Mouse (Mus musculus) erythroid progenitor cell, adult 5-6 weeks (primary cell): ENCODE measurements around the gene Ccl9. TPM values are rescaled to one million over a fixed set of nuclear protein-coding genes. Genes with fewer than 3 reads are reported as not detected.

Experiments used
- ATAC-seq: replicated peaks from 2 replicates; pipeline ENCODE4 v1.8.0; 2016; ENCODE audit warnings: moderate number of reproducible peaks, mild to moderate bottlenecking, moderate TSS enrichment, inconsistent platforms; ENCODE audit not compliant: poor library complexity, low FRiP score, severe bottlenecking
- total RNA-seq, 2 experiments: library from RNA; stranded (forward) in 1 of 2; stranded (reverse) in 1 of 2; fragments of 150-400 nt in 1 of 2; fragments of 186-747, 209-891 nt in 1 of 2; gene quantifications; 2 replicates each; pipeline versions ENCODE4 v1.2.3 to v1.2.4; 2015 to 2017; ENCODE audit warnings: low replicate concordance in 2 of 2

The Ccl9 gene
- total RNA-seq (2015; ENCODE audit: low replicate concordance) (28.1 and 34.2 TPM in 2 replicates), total RNA-seq (2017; ENCODE audit: low replicate concordance) (7.1 and 35.4 TPM in 2 replicates)

DNA sequence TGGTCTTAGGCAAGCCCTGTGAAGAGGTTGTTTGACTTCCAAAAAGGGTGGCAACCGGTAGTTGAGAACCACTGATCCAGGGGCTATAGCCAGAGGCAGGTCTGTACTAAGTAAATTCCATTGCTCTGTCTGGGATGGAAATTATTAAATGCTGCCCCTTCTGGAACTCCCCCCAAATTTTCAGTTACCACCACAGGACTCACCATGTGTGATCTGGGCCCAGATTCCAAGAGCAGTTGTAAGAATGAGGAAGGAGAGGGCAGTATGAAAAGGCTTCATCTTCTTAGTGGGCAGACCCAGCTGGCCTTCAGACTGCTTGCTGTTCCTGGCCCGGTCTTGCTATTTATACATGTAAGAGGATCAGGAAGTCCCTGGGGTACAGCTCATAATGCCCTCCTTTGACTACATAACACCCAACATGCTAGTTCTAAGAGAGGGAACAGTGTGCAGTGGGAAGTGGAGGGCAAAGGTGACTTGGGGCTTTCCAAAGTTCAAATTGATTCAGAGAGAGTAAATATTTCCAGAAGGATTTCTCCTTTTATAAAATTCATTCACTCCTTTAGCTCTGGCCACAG, at the start of gene Ccl9:
TSS of gene Ccl9 (minus strand) at position 451 of the 575 bp plus-strand sequence.
- no peak for ATAC-seq

DNA sequence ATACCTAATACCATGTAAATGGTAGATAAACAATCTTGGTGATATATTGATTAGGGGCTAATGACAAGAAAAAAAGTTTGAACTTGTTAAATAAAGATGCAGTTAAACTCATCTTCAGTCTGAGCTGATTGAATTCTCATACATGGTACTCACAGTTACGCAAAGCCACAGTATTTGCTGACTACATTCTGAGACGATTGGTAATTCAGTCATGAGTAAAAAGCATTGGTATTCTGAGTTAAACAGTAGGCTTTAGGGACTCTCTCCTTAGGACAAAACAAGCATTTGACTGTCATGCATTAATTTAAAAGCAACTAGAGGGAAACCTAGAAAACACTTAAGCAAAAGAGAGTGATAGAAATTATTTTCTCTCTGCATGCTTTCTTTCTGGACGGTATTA, 45.1 kb upstream of the Ccl9 start:
- ATAC-seq: no peak

DNA sequence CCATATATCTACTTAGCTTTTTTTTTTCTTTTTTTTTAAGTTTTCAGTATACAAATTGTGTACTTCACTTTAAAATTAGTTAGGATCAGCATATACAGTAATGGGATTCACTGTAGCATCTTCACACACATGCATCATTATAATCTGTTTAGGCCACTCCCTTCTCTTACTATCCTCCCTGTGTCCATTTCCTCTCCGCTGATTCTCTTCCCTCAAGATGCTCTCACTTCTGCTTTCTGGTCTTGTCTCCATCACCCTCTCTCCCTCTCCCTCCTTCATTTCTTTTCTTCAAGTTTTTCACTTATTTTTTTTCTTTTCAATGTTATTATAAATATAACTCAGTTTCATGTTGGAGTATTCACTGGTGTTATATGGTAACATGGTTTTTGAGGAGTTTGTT, 40.6 kb upstream of the Ccl9 start:
- ATAC-seq: no peak

DNA sequence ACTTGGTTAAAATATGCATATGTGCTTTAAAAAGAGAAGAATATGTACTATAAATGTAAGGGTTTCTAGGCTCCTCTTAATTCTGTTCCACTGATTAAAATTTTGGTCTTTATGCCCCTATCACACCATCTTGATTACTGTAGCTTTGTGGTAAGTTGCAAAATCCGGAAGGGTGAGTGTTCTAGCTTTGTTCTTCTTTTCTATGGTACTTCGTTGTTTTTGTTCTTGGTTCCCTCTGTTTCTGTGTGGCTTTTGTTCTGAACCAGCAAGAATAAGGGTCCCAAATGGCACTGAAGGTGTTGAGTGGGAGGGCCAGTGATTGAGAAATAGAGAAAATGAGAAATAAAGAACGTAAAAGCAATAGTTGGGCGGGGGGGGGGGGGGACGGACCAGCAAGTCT, 39.8 kb upstream of the Ccl9 start:
- ATAC-seq: no peak

DNA sequence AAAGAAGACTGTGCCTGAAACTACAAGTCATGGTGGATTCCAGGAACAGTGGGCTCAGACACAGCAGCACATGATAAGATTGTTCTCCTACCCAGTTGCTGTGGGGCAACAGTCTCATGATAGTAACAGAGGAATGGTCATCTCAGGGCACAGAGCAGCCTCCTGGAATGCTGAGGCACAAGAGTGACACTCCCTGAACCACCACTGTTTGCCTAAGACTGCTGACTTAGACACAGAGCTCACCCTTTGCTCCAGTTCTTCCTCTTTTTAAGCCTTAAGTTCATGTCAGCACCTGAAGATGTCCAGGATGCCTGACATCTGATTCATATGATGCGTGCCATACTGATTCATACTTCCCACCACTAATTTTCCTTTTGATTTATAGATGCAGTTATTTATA, 38.1 kb upstream of the Ccl9 start:
- ATAC-seq: no peak

DNA sequence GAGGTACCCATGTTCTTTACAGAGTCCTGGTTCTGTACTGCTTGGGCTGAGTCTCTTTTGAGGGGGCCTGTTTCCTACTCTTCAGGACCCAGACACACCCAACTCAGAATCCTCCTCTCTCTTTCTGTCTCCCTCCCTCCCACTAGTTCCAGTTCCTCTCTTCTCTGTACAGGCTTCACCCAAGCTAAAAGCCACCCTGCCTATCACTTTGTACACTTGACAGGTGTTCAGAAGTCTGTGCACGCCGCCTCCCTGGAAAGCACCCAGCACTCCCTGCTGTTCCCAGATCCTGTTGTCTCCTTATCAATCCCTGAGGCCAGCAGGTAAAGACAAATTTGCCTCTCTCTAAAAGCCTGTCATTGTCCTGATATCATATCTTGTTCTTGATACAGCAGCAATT, 32.5 kb upstream of the Ccl9 start:
- no peak for ATAC-seq

DNA sequence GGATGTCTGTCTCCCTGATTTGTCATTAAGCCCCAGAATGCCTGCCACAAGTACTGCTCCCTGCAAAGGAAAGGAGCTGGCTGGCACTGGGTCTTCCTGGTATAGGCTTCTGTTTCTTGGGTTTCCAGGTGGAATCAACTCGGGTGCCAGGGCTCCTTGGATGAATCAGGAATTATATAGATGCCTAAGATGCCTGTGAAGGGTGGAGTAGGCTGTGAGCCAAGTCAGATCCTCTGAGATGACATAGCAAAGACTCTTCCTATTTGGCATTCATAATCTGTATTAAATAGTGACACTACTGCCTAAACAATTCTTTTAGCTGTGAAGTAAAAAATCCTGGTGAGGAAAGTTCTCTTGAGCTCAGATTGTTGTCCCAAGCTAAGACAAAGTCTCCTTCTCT, 28.0 kb upstream of the Ccl9 start:
- no peak for ATAC-seq

DNA sequence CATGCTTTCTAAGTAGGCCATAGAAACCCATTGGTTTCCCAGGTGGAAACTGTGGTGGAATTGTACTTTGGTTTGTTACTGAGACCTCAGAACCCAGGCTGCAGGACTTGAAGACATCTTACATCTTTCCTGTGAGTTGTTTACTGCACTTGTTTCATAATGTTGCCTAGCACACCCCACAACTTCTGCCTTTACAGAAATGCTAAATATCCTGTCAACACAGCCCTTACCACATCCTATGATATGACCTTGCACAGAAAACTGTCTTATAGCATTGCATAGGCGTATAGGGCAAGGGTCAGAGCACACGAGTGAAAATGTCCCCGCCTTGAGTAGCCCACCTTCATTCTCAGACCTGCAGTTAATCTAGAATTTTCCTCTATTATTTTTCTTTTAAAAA, 27.1 kb upstream of the Ccl9 start:
- ATAC-seq: no peak

DNA sequence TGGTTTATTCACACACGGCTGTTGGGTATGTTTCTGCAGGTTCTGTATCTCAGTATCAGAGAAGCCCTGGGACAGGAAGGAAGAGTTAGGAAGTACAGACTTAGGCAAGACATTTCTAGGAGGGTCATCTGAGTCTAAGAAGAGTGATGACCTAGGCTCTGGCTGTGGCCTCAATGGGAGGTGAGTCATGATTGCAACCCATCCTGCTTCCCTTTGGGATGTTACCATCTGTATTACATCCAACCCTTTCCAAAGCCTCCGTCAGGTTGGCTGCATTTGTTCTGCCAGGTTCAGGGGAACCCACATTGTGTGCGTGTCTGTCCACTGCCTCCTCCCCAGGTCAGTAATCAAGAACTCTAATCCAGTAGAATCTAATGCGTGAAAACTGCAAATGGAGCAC, 26.3 kb upstream of the Ccl9 start:
- ATAC-seq: no peak

DNA sequence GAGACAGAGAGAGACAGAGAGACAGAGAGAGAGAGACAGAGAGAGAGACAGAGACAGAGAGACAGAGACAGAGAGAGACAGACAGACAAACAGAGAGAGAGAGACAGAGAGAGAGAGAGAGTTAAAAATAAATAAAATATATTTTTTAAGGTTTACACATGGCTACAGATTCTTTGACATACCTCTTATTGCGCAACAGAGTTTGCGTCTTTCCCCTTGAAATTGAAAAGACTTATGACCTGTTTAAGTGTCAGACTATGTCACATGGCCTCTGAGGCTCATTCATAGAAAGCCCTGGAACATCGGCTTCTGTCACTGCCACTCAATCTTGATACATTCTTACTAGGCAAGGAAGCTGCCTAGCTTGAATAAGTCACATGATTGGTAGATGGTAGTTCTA, 25.0 kb upstream of the Ccl9 start:
- no peak for ATAC-seq

DNA sequence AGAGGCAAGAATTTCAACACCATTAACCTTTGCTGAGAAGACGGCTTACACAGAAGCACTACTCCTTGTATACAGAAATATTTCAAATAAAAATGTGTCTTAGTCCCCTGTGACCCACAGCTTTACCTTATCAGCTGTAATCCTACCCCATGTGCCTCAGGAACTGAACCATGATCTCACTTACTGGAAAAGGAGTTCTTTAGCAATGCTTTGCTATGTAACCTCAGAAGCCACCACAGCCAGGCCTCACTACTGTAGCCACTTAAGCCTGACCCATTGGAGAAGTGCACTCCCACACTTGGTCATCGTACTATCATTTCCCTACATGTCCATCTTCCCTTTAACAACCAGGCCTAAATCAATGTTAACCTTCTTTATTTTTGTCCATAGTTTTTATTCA, 22.1 kb upstream of the Ccl9 start:
- ATAC-seq: no peak

DNA sequence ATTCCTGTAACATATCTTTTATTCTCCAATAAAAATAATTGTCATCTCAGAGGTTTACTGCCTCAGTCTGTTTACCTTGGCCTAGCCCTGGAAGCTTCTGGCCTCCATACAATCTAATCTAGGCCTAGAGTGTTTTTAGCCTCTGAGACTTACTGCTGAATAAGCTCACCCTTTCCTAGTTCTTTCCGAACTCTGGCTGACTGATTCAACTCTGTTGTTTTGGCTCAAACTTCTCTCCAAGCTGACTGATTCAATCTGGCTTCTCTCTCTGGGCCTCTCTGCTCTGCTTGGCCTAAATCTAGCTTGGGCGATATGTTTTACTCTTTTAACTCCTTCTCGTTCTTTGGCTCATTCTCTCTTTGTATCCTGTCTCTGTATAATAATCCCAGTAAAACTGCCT, 20.6 kb upstream of the Ccl9 start:
- ATAC-seq: no peak

DNA sequence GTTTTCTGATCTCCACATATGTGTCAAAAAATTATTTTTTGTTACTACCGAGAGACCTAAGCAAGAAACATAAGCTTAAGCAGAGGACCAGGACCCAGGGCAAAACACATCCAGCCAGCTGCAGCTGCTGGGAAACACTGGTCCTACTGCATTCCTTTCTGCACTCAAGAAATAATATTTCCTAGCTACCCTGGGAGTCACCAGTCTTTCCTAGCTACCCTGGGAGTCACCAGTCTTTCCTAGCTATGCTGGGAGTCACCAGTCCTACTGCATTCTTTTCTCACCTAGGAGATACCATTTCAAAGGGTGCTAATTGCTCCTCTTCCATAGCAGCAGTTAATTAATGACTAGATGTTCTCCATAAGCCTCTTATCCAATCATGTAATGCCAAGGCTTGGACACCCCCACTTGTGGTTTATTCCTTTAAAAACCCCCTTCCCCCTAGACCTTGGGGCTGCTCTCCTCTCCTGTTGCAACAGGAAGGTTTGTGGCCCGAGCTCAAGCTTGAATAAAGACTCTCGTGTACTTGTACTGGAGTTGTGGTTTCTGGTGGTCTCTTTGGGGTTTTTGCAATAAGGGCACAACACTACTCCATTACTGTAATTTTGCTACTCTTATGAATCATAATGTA, 19.9 kb upstream of the Ccl9 start:
- no peak for ATAC-seq

DNA sequence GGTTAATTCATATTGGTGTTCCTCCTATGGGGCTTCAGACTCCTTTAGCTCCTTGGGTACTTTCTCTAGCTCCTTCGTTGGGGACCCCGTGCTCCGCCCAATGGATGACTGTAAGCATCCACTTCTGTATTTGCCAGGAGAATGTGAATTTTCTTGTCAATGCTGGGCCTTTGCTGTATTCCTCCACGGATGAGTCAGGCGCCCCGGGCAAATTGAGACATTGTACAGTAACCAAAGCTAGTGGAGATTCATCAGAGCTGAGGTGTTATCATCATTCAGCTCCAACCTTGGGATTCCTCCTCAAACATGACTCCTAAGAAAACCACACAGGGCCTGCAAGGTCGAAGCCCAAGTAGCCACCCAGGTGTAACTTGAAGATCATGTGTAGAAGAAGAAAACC, 19.4 kb upstream of the Ccl9 start:
- no peak for ATAC-seq

DNA sequence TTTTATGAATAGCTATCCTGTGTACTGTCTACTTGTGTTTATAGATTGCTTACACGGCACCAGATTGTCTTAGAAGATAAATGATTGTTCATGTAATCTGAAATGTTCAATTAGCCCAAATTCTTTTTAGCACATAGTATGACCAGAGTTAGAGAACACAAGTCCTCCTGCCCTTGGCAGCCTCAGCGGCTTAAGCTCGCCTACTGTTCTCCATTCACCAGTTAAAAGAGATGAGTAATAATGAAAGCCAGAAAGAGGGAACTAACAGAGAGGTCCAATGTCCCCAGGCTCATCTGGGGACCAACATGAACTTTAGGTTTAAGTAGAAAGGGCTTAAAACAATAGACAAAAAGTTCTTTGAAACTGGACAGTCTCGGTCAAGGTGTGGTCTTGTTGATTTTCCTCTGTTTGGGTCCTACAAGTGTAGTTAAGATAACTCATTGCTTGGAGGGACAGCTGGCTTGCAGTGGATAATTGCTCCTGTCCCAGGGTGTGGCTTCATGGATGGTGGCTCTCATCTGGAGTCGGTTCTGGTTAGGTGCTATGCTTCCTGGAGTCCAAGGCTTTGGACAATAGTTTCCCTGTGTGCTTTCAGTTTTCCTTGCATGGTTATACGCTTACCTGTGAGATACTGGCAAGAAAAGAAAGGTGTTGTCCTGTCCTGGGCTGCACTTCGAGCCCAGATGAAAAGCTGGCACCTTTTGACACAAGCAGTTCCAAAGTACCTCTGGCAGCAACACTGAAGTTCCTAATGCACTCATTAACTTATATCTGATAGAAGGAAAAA, 17.4 kb upstream of the Ccl9 start:
- no peak for ATAC-seq

DNA sequence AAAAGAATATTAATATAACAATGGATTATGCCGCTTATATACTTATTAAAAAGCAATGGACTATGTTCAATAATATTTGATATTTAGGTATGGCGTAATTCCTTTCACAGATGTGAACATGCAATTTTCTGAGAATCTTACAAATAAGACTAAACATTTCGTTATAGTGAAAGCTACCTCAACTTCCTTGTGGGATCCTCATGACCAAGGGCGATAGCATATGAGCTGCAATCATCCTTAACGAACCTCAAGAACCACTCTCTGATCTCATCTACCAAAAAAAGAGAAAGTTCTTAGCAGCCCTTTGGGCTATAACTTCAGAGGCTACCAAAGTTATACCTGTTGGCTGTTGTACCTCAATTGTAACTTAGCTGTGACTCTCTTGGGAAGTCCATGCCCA, 15.0 kb upstream of the Ccl9 start:
- ATAC-seq: no peak

DNA sequence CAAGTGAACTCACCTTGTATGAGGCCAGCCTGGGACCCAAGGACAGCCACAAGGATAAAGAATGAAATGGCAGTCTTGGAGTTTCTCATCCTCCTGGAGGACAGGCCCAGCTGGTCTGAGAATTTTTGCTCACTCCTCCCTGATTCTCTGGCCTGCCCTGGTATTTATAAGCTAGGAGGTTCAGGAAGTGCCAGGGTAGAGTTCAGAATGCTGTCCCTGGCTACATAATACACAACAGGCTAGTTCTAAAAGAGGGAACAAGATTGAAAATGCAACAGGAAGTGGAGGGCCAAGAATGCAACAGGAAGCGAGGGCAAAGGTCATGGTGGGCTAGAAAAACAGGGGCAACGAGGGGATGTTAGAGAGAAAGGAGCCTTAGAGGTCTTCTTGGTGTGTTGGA, 14.4 kb upstream of the Ccl9 start, which contains the start of gene Ccl6:
TSS of gene Ccl6 (minus strand) at position 235 of the 400 bp plus-strand sequence.
- no peak for ATAC-seq

DNA sequence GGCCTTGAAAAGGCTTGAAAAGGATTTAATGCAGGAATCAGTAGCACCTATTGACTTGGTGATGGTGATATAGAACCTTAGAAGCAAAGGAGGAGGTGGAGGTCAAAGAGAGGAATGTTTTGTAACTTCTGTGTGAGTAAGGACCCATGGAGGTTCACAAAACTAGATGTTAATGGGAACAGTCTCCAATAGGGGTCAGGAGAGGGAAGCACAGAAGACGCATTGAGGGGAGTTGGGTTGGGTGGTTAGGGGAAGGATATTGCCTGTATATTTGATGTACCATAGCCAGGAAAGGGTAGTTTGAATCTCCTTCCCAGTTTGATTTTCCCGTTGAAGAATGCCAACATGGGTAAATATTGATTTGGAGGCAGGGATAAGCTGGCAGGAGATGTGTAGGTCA, 5.8 kb upstream of the Ccl9 start:
- no peak for ATAC-seq

DNA sequence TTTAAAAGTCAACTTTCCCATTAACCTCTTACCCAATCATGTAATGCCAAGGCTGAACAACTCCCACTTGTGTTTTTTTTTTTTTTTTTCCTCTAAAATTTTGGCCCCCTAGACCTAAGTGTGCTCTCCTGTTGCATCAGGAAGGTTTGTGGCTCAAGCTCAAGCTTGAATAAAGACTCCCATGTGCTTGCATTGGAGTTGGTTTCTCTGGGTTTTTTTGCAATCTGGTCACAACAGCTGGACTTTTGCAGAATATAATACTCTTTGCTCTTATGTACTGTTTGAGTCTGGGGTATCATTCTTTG, 5.0 kb upstream of the Ccl9 start:
- no peak for ATAC-seq

DNA sequence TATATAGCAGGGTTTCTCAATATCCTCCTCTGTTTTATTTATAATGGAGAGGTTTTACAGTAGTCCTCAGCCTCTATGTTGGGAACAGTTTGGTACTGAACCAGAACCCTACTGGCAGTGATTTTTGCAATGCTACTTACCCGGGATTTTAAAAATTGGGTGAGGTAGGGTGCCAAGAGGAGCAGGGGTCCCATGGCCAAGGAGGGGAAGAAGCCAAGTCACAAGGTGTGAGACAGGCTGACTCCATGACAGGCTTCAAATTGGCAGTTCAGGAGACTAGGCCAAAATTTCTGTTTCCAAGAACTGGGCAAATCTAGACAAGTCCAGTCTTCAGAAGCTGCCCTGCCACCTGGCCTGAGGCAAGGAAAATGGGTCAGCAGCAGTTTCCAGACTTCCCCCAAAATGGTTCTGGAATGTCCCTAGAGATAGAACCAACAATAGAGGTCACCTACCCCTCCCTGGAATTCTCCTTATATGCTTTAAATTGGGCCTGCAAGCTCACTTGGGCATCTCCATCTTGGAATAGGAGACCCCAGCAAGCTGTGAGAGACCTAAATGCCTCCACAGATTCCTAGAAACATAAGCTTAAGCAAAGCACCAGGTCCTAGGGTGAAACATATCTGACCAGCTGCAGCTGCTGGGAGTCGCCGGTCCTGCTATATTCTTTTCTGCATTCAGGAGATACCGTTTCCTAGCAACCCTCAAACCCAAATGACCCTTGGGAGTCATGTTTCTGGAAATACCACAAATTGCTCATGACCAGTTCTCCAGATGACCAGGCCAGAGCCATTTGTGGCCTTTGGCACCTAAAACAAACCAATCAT, 4.4 kb upstream of the Ccl9 start:
- ATAC-seq: no peak
